Mouse (Mus musculus) v-Abl transformed pro-B cells (cell line): ENCODE results near the gene Col1a1.

Experiments used
- in situ Hi-C, 2 experiments: fragments of 400-800 bp; cut with MboI; formaldehyde crosslinking; loops; one replicate each; pipeline ENCODE4 v1.15.1; 2025; ENCODE audit not compliant: unreplicated experiment in 2 of 2

The Col1a1 gene

GRCm38 (mm10) chr11:94937335-94937781, 1.3 kb downstream of the Col1a1 start:
- in situ Hi-C loops = loop anchor here (5.0 to 10.0 kb wide), 7 partner anchors 73 to 587 kb away; partner anchors contain the start of gene Pdk2 (in 2 of the 2)

- in situ Hi-C loops = loop anchor here (5.0 to 10.0 kb wide), 7 partner anchors 73 to 587 kb away; partner anchors contain the start of gene Pdk2 (in 2 of the 2)
Observed at GRCm38 (mm10) chr11:94937787-94938186, 1.8 kb downstream of the Col1a1 start.

GRCm38 (mm10) chr11:94938296-94938695, 2.3 kb downstream of the Col1a1 start:
- in situ Hi-C loops = loop anchor here (5.0 to 10.0 kb wide), 7 partner anchors 73 to 587 kb away; partner anchors contain the start of gene Pdk2 (in 2 of the 2)

GRCm38 (mm10) chr11:94939280-94939679, 3.3 kb downstream of the Col1a1 start:
- in situ Hi-C loops = loop anchor here (5.0 to 10.0 kb wide), 7 partner anchors 74 to 586 kb away; partner anchors contain the start of gene Pdk2 (in 2 of the 2)

- in situ Hi-C loops = loop anchor here in 1 of 2 experiments (10.0 kb wide), 1 partner anchor 294 kb away; no protein-coding TSS in a partner anchor
Observed at GRCm38 (mm10) chr11:94941121-94941520, 5.1 kb downstream of the Col1a1 start.

GRCm38 (mm10) chr11:94941776-94942175, 5.8 kb downstream of the Col1a1 start:
- in situ Hi-C loops = loop anchor here in 1 of 2 experiments (10.0 kb wide), 1 partner anchor 293 kb away; no protein-coding TSS in a partner anchor

- in situ Hi-C loops = loop anchor here in 1 of 2 experiments (10.0 kb wide), 1 partner anchor 292 kb away; no protein-coding TSS in a partner anchor
Observed at GRCm38 (mm10) chr11:94942282-94943023, 6.4 kb downstream of the Col1a1 start.

- in situ Hi-C loops = loop anchor here in 1 of 2 experiments (10.0 kb wide), 1 partner anchor 292 kb away; no protein-coding TSS in a partner anchor
Observed at GRCm38 (mm10) chr11:94943054-94943453, 7.0 kb downstream of the Col1a1 start.

GRCm38 (mm10) chr11:94944295-94944694, 8.3 kb downstream of the Col1a1 start:
- in situ Hi-C loops = loop anchor here in 1 of 2 experiments (10.0 kb wide), 1 partner anchor 291 kb away; no protein-coding TSS in a partner anchor

GRCm38 (mm10) chr11:94945236-94945635, 9.2 kb downstream of the Col1a1 start:
- in situ Hi-C loops = loop anchor here in 1 of 2 experiments (5.0 to 10.0 kb wide), 2 partner anchors 162 to 290 kb away; no protein-coding TSS in a partner anchor

GRCm38 (mm10) chr11:94952169-94952568, 16.1 kb downstream of the Col1a1 start:
- in situ Hi-C loops = no loop called here

GRCm38 (mm10) chr11:94955103-94955502, 19.1 kb downstream of the Col1a1 start:
- in situ Hi-C loops = no loop called here

- in situ Hi-C loops = no loop called here
Observed at GRCm38 (mm10) chr11:94957693-94958064, 21.7 kb downstream of the Col1a1 start.

- in situ Hi-C loops = no loop called here
Observed at GRCm38 (mm10) chr11:94958065-94958858, 22.2 kb downstream of the Col1a1 start.

GRCm38 (mm10) chr11:94962534-94963101, 26.6 kb downstream of the Col1a1 start:
- in situ Hi-C loops = loop anchor here in 1 of 2 experiments (10.0 kb wide), 1 partner anchor 142 kb away; no protein-coding TSS in a partner anchor

GRCm38 (mm10) chr11:94967419-94967818, 31.4 kb downstream of the Col1a1 start, which contains the start of gene Hils1:
TSS of gene Hils1 (plus strand) at chr11:94967593.
- in situ Hi-C loops = loop anchor here in 1 of 2 experiments (10.0 kb wide), 1 partner anchor 137 kb away; no protein-coding TSS in a partner anchor

GRCm38 (mm10) chr11:94968187-94968586, 32.2 kb downstream of the Col1a1 start:
- in situ Hi-C loops = loop anchor here in 1 of 2 experiments (10.0 kb wide), 1 partner anchor 137 kb away; no protein-coding TSS in a partner anchor

- in situ Hi-C loops = loop anchor here (5.0 to 10.0 kb wide), 4 partner anchors 38 to 135 kb away; partner anchors contain the start of genes Pdk2 (in 2 of the 2) and Samd14 (in 2 of the 2)
Observed at GRCm38 (mm10) chr11:94969709-94970108, 33.7 kb downstream of the Col1a1 start.

GRCm38 (mm10) chr11:94970210-94970943, 34.4 kb downstream of the Col1a1 start:
- in situ Hi-C loops = loop anchor here (5.0 to 10.0 kb wide), 3 partner anchors 37 to 74 kb away; partner anchors contain the start of genes Pdk2 (in 2 of the 2) and Samd14 (in 2 of the 2)
